11 mouse cellular contexts compared by ENCODE assay signal in genomic region chr7:141164850-141165249, GRCm38 (mm10). TPM values are rescaled to one million over a fixed set of nuclear protein-coding genes. Genes with fewer than 3 reads are reported as not detected.
A peak's percentile ranks its signal among the peaks of the same experiment; 100 is the strongest.
DNase-seq lines count a peak whose midpoint lies in the region; ATAC-seq and TF ChIP-seq lines count a peak whose summit lies in the region.
"Had no signal": no experiment of that assay in that cellular context is flagged by ENCODE, and none has a peak within 500 bp of the region (broad histone marks: within the 10 kb centered on the region; RNA-seq: fewer than 3 reads in every experiment).

No protein-coding gene starts in this region.

- no peak overlapping the region for H3K4me3 ChIP-seq in heart, embryonic 12.5 days
- no peak overlapping the region for H3K4me3 ChIP-seq in hindbrain, postnatal 0 days (ENCODE audit: low read length)
- H3K4me3 ChIP-seq: limb, embryonic 15.5 days had no signal

- no peaks in the 10 kb centered on the region for H3K9me3 ChIP-seq in heart, embryonic 12.5 days (replicated peaks)
- no peaks in the 10 kb centered on the region for H3K9me3 ChIP-seq in hindbrain, postnatal 0 days (ENCODE audit: low read length)
- H3K9me3 ChIP-seq: limb, embryonic 15.5 days had no signal

- peak; percentile 92 for DNase-seq in heart, adult 11 months
- DNase-seq in 416B (ENCODE audit: low read depth): peak; percentile 97
- peak; percentile 70 for DNase-seq in adrenal gland, postnatal 14 days
- DNase-seq in hindbrain, postnatal 0 days (ENCODE audit: low spot score): no peak
- no peak for DNase-seq in ovary, adult 18-20 months (ENCODE audit: low spot score)
- no peak for DNase-seq in spleen, adult 18-20 months
- DNase-seq: midbrain, embryonic 14.5 days had no signal

- no peak overlapping the region for H3K9ac ChIP-seq in heart, embryonic 12.5 days
- H3K9ac ChIP-seq in hindbrain, postnatal 0 days (replicated peaks; ENCODE audit: low read length): no peak overlapping the region
- H3K9ac ChIP-seq: limb, embryonic 15.5 days had no signal

- H3K27me3 ChIP-seq in heart, embryonic 12.5 days (replicated peaks): no peaks in the 10 kb centered on the region
- no peaks in the 10 kb centered on the region for H3K27me3 ChIP-seq in hindbrain, postnatal 0 days (ENCODE audit: insufficient read depth, low read length)
- H3K27me3 ChIP-seq: limb, embryonic 15.5 days had no signal

- TF ChIP-seq CTCF in hindbrain, postnatal 0 days (IDR thresholded peaks at IDR 0.05; ENCODE audit: low read depth): no peak

- 81% methylated on average over 6 of the region's 6 CpGs for WGBS in heart, embryonic 12.5 days
- WGBS in hindbrain, postnatal 0 days: 88% methylated on average over 6 of the region's 6 CpGs

- peaks cover 23% of the 10 kb centered on the region for H3K4me1 ChIP-seq in heart, embryonic 12.5 days (replicated peaks)
- peaks cover 13% of the 10 kb centered on the region for H3K4me1 ChIP-seq in hindbrain, postnatal 0 days (ENCODE audit: insufficient read depth, low read length)

- no peak; the same call in 1 of the 2 replicates for ATAC-seq in heart, embryonic 12.5 days (ENCODE audit: insufficient number of reproducible peaks, low FRiP score)
- peak; percentile 66 for ATAC-seq in megakaryocyte, adult 5-6 weeks (ENCODE audit: poor library complexity, severe bottlenecking)
- no peak for ATAC-seq in hindbrain, postnatal 0 days
- ATAC-seq: forebrain, embryonic 14.5 days had no signal

- peaks cover 57% of the 10 kb centered on the region for H3K36me3 ChIP-seq in heart, embryonic 12.5 days
- H3K36me3 ChIP-seq in hindbrain, postnatal 0 days (ENCODE audit: insufficient read depth, low read length): peaks cover 25% of the 10 kb centered on the region

- no peak overlapping the region for H3K4me2 ChIP-seq in heart, embryonic 12.5 days
- no peak overlapping the region for H3K4me2 ChIP-seq in hindbrain, postnatal 0 days (ENCODE audit: low read depth, low read length)
- H3K4me2 ChIP-seq: limb, embryonic 15.5 days had no signal

- H3K27ac ChIP-seq in heart, embryonic 12.5 days (ENCODE audit: poor library complexity, severe bottlenecking): no peak overlapping the region
- H3K27ac ChIP-seq in hindbrain, postnatal 0 days: no peak overlapping the region
- H3K27ac ChIP-seq: limb, embryonic 15.5 days had no signal

RNA-seq across cellular contexts. Expression of gene Rnh1, which starts 7.8 kb away (rescaled TPM):
- polyA plus RNA-seq in heart, embryonic 12.5 days (2016; fragmentation: Nextera tagmentation; extraction: Ambion mirVana): 82.4 and 88.2 TPM in 2 replicates
- total RNA-seq in adrenal gland, postnatal 14 days (2021): 186 and 200 TPM in 2 replicates
- total RNA-seq in megakaryocyte, adult 5-6 weeks (2015): 70.5 and 86.8 TPM in 2 replicates
- total RNA-seq in megakaryocyte, adult 5-6 weeks (2017): 74.2 and 94.3 TPM in 2 replicates
- total RNA-seq in hindbrain, postnatal 0 days (2014; rRNA removed): 65.2 and 74.3 TPM in 2 replicates
- polyA plus RNA-seq in hindbrain, postnatal 0 days (2015; fragmentation: Nextera tagmentation; extraction: Ambion mirVana): 55.3 and 55.7 TPM in 2 replicates

RNA-seq across cellular contexts. Expression of gene Hras, which starts 29.0 kb away (rescaled TPM):
- 74.1 and 78.2 TPM in 2 replicates for polyA plus RNA-seq in heart, embryonic 12.5 days (2016; fragmentation: Nextera tagmentation; extraction: Ambion mirVana)
- 81.7 and 83.6 TPM in 2 replicates for total RNA-seq in adrenal gland, postnatal 14 days (2021)
- 29.0 and 40.0 TPM in 2 replicates for total RNA-seq in megakaryocyte, adult 5-6 weeks (2015)
- 20.7 and 27.1 TPM in 2 replicates for total RNA-seq in megakaryocyte, adult 5-6 weeks (2017)
- 115 and 120 TPM in 2 replicates for total RNA-seq in hindbrain, postnatal 0 days (2014; rRNA removed)
- polyA plus RNA-seq in hindbrain, postnatal 0 days (2015; fragmentation: Nextera tagmentation; extraction: Ambion mirVana): 189 and 204 TPM in 2 replicates

RNA-seq across cellular contexts. Expression of gene Lrrc56, which starts 29.1 kb away (rescaled TPM):
- polyA plus RNA-seq in heart, embryonic 12.5 days (2016; fragmentation: Nextera tagmentation; extraction: Ambion mirVana): 2.5 and 3.5 TPM in 2 replicates
- 7.6 and 9.6 TPM in 2 replicates for total RNA-seq in adrenal gland, postnatal 14 days (2021)
- 2.1 and 2.2 TPM in 2 replicates for total RNA-seq in megakaryocyte, adult 5-6 weeks (2015)
- total RNA-seq in megakaryocyte, adult 5-6 weeks (2017): 1.3 and 4.3 TPM in 2 replicates
- 9.5 and 19.7 TPM in 2 replicates for total RNA-seq in hindbrain, postnatal 0 days (2014; rRNA removed)
- polyA plus RNA-seq in hindbrain, postnatal 0 days (2015; fragmentation: Nextera tagmentation; extraction: Ambion mirVana): 5.7 and 7.2 TPM in 2 replicates

RNA-seq across cellular contexts. Expression of gene Ptdss2, which starts 42.7 kb away (rescaled TPM):
- polyA plus RNA-seq in heart, embryonic 12.5 days (2016; fragmentation: Nextera tagmentation; extraction: Ambion mirVana): 58.0 and 65.9 TPM in 2 replicates
- total RNA-seq in adrenal gland, postnatal 14 days (2021): 46.2 and 49.6 TPM in 2 replicates
- 7.1 and 10.2 TPM in 2 replicates for total RNA-seq in megakaryocyte, adult 5-6 weeks (2015)
- total RNA-seq in megakaryocyte, adult 5-6 weeks (2017): 1.9 and 2.6 TPM in 2 replicates
- total RNA-seq in hindbrain, postnatal 0 days (2014; rRNA removed): 13.6 and 25.6 TPM in 2 replicates
- polyA plus RNA-seq in hindbrain, postnatal 0 days (2015; fragmentation: Nextera tagmentation; extraction: Ambion mirVana): 96.1 and 96.8 TPM in 2 replicates

RNA-seq across cellular contexts. Expression of gene Ano9, which starts 47.2 kb away (rescaled TPM):
- 0.09 and 0.30 TPM in 2 replicates for polyA plus RNA-seq in heart, embryonic 12.5 days (2016; fragmentation: Nextera tagmentation; extraction: Ambion mirVana)
- 0.22 and 0.38 TPM in 2 replicates for total RNA-seq in adrenal gland, postnatal 14 days (2021)
- not detected in 2 replicates for total RNA-seq in megakaryocyte, adult 5-6 weeks (2015)
- total RNA-seq in megakaryocyte, adult 5-6 weeks (2017): not detected in 2 replicates
- total RNA-seq in hindbrain, postnatal 0 days (2014; rRNA removed): 0.25 and 2.1 TPM in 2 replicates
- 0.45 and 0.66 TPM in 2 replicates for polyA plus RNA-seq in hindbrain, postnatal 0 days (2015; fragmentation: Nextera tagmentation; extraction: Ambion mirVana)
- polyA plus RNA-seq: forebrain, embryonic 14.5 days had no signal

Comparison
In these comparisons a context has a peak if more than half of its experiments do, and no peak if none do; other contexts are left out.
1. DNase-seq: peak in heart, adult 11 months (single experiment), 416B (single experiment) and adrenal gland, postnatal 14 days (single experiment); none in hindbrain, postnatal 0 days (single experiment), ovary, adult 18-20 months (single experiment) and spleen, adult 18-20 months (0 of 2).